Comparison of ENCODE assay signal across 24 mouse cellular contexts in the genomic region with DNA sequence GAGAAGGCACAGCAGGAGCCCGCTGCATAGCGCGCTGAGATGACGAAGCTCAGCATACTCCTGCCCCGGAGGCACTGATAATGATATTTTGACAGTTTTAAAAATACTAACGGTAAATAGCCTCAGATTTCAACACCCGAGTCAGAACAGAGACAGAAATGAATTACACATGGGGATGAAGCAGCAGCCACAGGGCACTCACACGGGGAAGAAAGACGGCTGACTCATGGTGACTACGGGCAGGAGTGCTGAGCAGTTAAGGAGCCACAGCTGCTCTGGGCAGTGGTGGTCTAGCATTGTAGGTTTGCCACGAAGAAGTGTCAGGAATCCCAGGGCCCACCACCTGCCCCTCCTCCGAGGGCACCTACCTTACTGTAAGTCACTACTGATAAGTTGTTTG. TPM values are rescaled to one million over a fixed set of nuclear protein-coding genes. Genes with fewer than 3 reads are reported as not detected.
DNase-seq lines count a peak whose midpoint lies in the region; ATAC-seq and TF ChIP-seq lines count a peak whose summit lies in the region.
"Had no signal": no experiment of that assay in that cellular context is flagged by ENCODE, and none has a peak within 500 bp of the region (broad histone marks: within the 10 kb centered on the region; RNA-seq: fewer than 3 reads in every experiment).

No protein-coding gene starts in this region.

- ATAC-seq in forebrain, embryonic 16.5 days = no peak
- ATAC-seq: forebrain, postnatal 0 days; midbrain, embryonic 16.5 days had no signal

- TF ChIP-seq POLR2A in embryonic fibroblast, embryonic 13.5 days (IDR thresholded peaks at IDR 0.05; ENCODE audit: low read depth, low read length) = no peak
- no peak for TF ChIP-seq POLR2A in myocyte (IDR thresholded peaks at IDR 0.05; ENCODE audit: insufficient read length, low read depth)

- H3K4me3 ChIP-seq in embryonic fibroblast, embryonic 13.5 days (ENCODE audit: insufficient read depth, low read length) = no peak overlapping the region
- no peak overlapping the region for H3K4me3 ChIP-seq in myocyte
- no peak overlapping the region for H3K4me3 ChIP-seq in forebrain, embryonic 16.5 days (replicated peaks; ENCODE audit: low read length)
- H3K4me3 ChIP-seq: forebrain, embryonic 10.5 days; hindbrain, embryonic 13.5 days; kidney, embryonic 15.5 days; liver, embryonic 13.5 days; midbrain, embryonic 10.5 days had no signal

- no peaks in the 10 kb centered on the region for H3K27me3 ChIP-seq in myocyte (ENCODE audit: control insufficient read depth, insufficient read depth, insufficient read length)
- no peaks in the 10 kb centered on the region for H3K27me3 ChIP-seq in forebrain, embryonic 16.5 days (replicated peaks; ENCODE audit: control insufficient read depth, insufficient read depth, low read length)
- H3K27me3 ChIP-seq: hindbrain, embryonic 13.5 days; kidney, embryonic 15.5 days; liver, embryonic 13.5 days had no signal

- H3K36me3 ChIP-seq in myocyte (ENCODE audit: control insufficient read depth, insufficient read depth) = no peaks in the 10 kb centered on the region
- H3K36me3 ChIP-seq in forebrain, embryonic 16.5 days (ENCODE audit: control insufficient read depth, insufficient read depth) = 0 out of 2 replicates have a peak, but pooled peaks cover 2% of the 10 kb centered on the region

- whole genome bisulfite sequencing in forebrain, embryonic 16.5 days = 79% methylated on average over 12 of the region's 12 CpGs

- H3K9ac ChIP-seq in forebrain, embryonic 16.5 days (replicated peaks; ENCODE audit: low read depth, low read length) = no peak overlapping the region
- H3K9ac ChIP-seq: forebrain, postnatal 0 days; hindbrain, embryonic 13.5 days; kidney, embryonic 15.5 days; liver, embryonic 13.5 days had no signal

- peaks cover 3% of the 10 kb centered on the region; the same call in 1 of the 2 replicates for H3K4me1 ChIP-seq in embryonic fibroblast, embryonic 13.5 days (ENCODE audit: control insufficient read depth, insufficient read depth, low read length)
- no peaks in the 10 kb centered on the region for H3K4me1 ChIP-seq in forebrain, embryonic 16.5 days (replicated peaks; ENCODE audit: control insufficient read depth, insufficient read depth, low read length)
- H3K4me1 ChIP-seq: forebrain, embryonic 10.5 days; kidney, embryonic 15.5 days; midbrain, embryonic 10.5 days had no signal

- H3K4me2 ChIP-seq in myocyte (ENCODE audit: low read depth) = peak overlapping the region; percentile 74
- no peak overlapping the region for H3K4me2 ChIP-seq in forebrain, embryonic 16.5 days (ENCODE audit: low read length)
- H3K4me2 ChIP-seq: hindbrain, embryonic 13.5 days; kidney, embryonic 15.5 days; liver, embryonic 13.5 days had no signal

- H3ac ChIP-seq in myocyte (ENCODE audit: control insufficient read depth, insufficient read length) = no peak overlapping the region

- H3K9me3 ChIP-seq in forebrain, embryonic 16.5 days (ENCODE audit: control insufficient read depth, low read length) = 0 out of 2 replicates have a peak, but pooled peaks cover 6% of the 10 kb centered on the region
- H3K9me3 ChIP-seq: hindbrain, embryonic 13.5 days had no signal

- H3K79me2 ChIP-seq in myocyte (ENCODE audit: control insufficient read depth, insufficient read depth) = peaks cover 5% of the 10 kb centered on the region

- H3K27ac ChIP-seq in embryonic fibroblast, embryonic 13.5 days (ENCODE audit: insufficient read depth, low read length) = peak overlapping the region; percentile 25; the same call in 1 of the 2 replicates
- no peak overlapping the region for H3K27ac ChIP-seq in forebrain, embryonic 16.5 days (ENCODE audit: low read length)
- H3K27ac ChIP-seq: forebrain, embryonic 10.5 days; kidney, embryonic 15.5 days; liver, embryonic 13.5 days; midbrain, embryonic 10.5 days had no signal

- TF ChIP-seq CTCF in embryonic fibroblast, embryonic 13.5 days (IDR thresholded peaks at IDR 0.05; ENCODE audit: borderline replicate concordance, insufficient read depth, low read length) = no peak

- peak; percentile 27 to 41 for DNase-seq in adrenal gland, postnatal 36 days
- no peak for DNase-seq in adrenal gland, adult 8-10 months
- peak; percentile 78 for DNase-seq in 416B (ENCODE audit: low read depth)
- DNase-seq in thymus, postnatal 25 days = no peak
- DNase-seq: cerebellum, adult 18-20 months; cerebellum, postnatal 14 days; embryo, embryonic 11 days; forebrain, postnatal 0 days; gastrocnemius, postnatal 14 days; heart, adult 18-20 months; kidney, adult 11 months; kidney, postnatal 36 days; liver, embryonic 13.5 days; lung, adult 2 months; thymus, adult 18-20 months had no signal

TF ChIP-seq in myocyte, 11 proteins besides CTCF, POLR2A, EP300 and RAD21:
- TF ChIP-seq MYOG (IDR thresholded peaks at IDR 0.05; ENCODE audit: control insufficient read depth in 1 of 3, insufficient read depth in 1 of 3, insufficient read length in 2 of 3, low read depth in 2 of 3) (peak in 2 of 3 experiments; percentile 41 to 82), TCF3 (IDR thresholded peaks at IDR 0.05; ENCODE audit: insufficient read length, low read depth) (no peak), SRF (IDR thresholded peaks at IDR 0.05; ENCODE audit: control insufficient read depth, insufficient read length, low read depth) (no peak), CEBPB (IDR thresholded peaks at IDR 0.05; ENCODE audit: insufficient read depth, poor library complexity, severe bottlenecking) (no peak), USF1 (IDR thresholded peaks at IDR 0.05; ENCODE audit: low read depth) (no peak), MYOD1 (IDR thresholded peaks at IDR 0.05; ENCODE audit: control insufficient read depth in 1 of 3, insufficient read length in 2 of 3, low read depth in 2 of 3) (peak in 2 of 3 experiments; percentile 59 to 85), E2F4 (IDR thresholded peaks at IDR 0.05; ENCODE audit: insufficient read depth) (no peak)

RNA-seq across cellular contexts. Expression of gene Spdef, which starts 38.8 kb away (rescaled TPM):
- under 1 TPM in 1 of 2 experiments, not detected in 1; 0.16 TPM for total RNA-seq in adrenal gland, postnatal 36 days (2021)
- total RNA-seq in adrenal gland, adult 8-10 months (2022) = under 1 TPM in 1 of 4 experiments, not detected in 3; 0.37 TPM
- not detected in 2 replicates for polyA plus RNA-seq in embryonic fibroblast, embryonic 13.5 days (2011; ENCODE audit: insufficient read length, low read depth, missing spikeins)
- polyA plus RNA-seq in myocyte (2012; fragmentation: generic; extraction: Trizol) = 0.05 TPM
- 0.27 and 0.70 TPM in 2 replicates for polyA plus RNA-seq in forebrain, embryonic 16.5 days (2015; fragmentation: Nextera tagmentation; extraction: Ambion mirVana)
- total RNA-seq: heart, postnatal 25 days had no signal
- polyA plus RNA-seq: liver, embryonic 13.5 days had no signal

RNA-seq across cellular contexts. Expression of gene D17Wsu92e, which starts 52.9 kb away (rescaled TPM):
- 100 to 1,000 TPM; 160 to 185 TPM for total RNA-seq in adrenal gland, postnatal 36 days (2021)
- total RNA-seq in adrenal gland, adult 8-10 months (2022) = 100 to 1,000 TPM; 149 to 177 (median 165) TPM
- 63.7 and 68.6 TPM in 2 replicates for polyA plus RNA-seq in embryonic fibroblast, embryonic 13.5 days (2011; ENCODE audit: insufficient read length, low read depth, missing spikeins)
- polyA plus RNA-seq in myocyte (2012; fragmentation: generic; extraction: Trizol) = 79.4 TPM
- polyA plus RNA-seq in forebrain, embryonic 16.5 days (2015; fragmentation: Nextera tagmentation; extraction: Ambion mirVana) = 11.9 and 12.4 TPM in 2 replicates

Comparison
In these comparisons a context has a peak if more than half of its experiments do, and no peak if none do; other contexts are left out.
1. DNase-seq: peak in adrenal gland, postnatal 36 days (2 of 2) and 416B (single experiment); none in adrenal gland, adult 8-10 months (single experiment) and thymus, postnatal 25 days (single experiment).